Mouse (Mus musculus) liver, embryonic 14.5 days (tissue): Measurements from ENCODE around the gene R3hdm4.

ENCODE experiments used
- CTCF ChIP-seq: IDR thresholded peaks from 2 replicates; pipeline ENCODE4 v1.5.1; 2016; ENCODE audit warnings: antibody characterized with exemption, low read depth, control low read depth
- EP300 ChIP-seq: IDR thresholded peaks from 2 replicates; pipeline ENCODE4 v1.6.1; 2016; ENCODE audit warnings: antibody characterized with exemption, low read depth

DNA sequence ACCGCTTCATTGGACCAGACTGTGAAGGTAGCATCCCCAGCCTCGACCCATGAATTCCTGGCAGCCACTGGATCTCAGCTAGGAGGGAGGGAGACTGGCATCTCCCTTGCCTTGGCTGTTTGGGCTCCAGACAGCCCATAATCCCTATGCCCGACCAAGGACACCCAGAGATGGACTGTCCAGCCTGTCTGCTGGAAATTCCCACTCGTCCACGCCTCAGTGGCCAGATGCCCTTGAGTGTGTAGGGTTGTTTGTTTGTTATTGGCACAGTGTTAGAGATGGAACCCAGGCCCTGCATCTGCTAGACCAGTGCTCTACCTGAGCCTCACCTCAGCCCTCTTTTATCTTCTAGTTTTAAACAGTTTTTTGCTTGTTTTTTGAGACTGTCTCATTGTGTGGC, 44.3 kb upstream of the R3hdm4 start:
- TF ChIP-seq CTCF (no peak), EP300 (no peak)
